Mouse (Mus musculus) lung, postnatal 14 days (tissue): ENCODE data around the gene Git2.
A peak's percentile ranks its signal among the peaks of the same experiment; 100 is the strongest.

Experiments used
- DNase-seq: peaks from one replicate; pipeline ENCODE4 v3.0.0; 2021

Gene Git2

GRCm38 (mm10) chr5:114718483-114718882 is 56.8 kb downstream of the Git2 start:
- no peak for DNase-seq

- DNase-seq: no peak
These were observed 57.4 kb downstream of the Git2 start for GRCm38 (mm10) chr5:114717937-114718336.

DNA sequence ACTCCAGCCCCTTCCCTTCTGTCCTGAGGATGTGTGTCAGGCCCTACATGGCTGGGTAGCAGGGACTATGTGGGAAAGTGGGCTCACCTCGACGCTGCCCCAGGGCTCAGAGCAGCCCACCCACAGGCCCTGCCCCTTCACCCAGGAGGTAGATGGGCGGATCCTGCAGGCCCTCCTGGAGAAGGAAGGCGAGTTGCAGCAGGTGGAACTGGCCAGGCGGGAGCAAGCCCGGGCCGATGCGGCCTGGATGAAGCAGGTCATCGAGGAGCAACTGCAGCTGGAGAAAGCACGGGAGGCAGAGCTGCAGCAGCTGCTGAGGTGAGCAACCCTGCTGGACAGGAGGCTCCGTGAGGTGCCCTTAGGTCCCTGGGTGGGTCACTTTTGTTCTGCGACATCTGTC is 58.0 kb downstream of the Git2 start:
- DNase-seq: no peak

GRCm38 (mm10) chr5:114714551-114714950 is 60.8 kb downstream of the Git2 start:
- DNase-seq: no peak

GRCm38 (mm10) chr5:114709357-114709756 is 66.0 kb downstream of the Git2 start:
- DNase-seq: no peak

DNA sequence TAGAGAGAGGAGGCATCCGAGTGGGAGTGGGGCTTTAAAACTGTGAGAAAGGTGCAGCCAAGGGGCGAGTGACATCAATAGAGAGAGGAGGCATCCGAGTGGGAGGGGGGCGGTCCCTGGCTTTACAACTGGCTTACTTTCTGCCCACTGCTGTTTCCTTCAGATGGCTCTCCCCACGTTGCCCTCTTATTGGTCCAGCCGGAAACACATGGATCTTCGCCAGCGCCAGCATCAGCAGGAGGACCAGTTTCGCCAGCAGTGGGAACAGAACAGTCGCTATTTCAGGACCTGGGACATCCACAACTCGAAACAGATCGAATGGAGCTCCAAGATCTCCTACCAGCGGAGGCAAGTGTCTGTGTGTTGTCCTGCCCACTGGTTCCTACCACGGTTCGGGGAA is 66.8 kb downstream of the Git2 start:
- no peak for DNase-seq

GRCm38 (mm10) chr5:114707265-114708068 is 67.8 kb downstream of the Git2 start, which contains the start of gene Tchp:
Tchp (plus strand) TSS chr5:114707760.
- DNase-seq: peak; percentile 96

- DNase-seq: peak; percentile 39
These were observed 72.6 kb downstream of the Git2 start for GRCm38 (mm10) chr5:114702403-114703392.

DNA sequence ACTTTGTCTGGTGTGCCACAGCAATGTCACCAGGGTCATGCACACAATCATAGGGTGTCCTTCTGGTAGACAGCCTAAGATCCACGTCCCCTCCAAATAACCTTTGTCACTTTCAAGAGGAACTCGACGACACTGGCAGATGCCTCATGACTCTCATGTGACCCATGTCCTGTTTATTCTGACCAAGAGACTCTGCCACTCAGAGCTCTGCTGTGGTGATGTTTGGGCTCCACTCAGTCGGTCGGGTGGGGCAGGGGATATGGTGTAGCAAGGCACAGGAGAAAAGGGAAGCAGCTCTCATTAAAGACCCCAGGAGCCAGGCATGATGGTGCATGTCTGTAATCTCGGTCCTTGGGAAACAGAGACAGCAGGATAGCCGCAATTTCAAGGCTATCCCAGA is 76.3 kb downstream of the Git2 start:
- peak; percentile 26 for DNase-seq

- DNase-seq: no peak
These were observed 77.1 kb downstream of the Git2 start for GRCm38 (mm10) chr5:114698044-114698746.

GRCm38 (mm10) chr5:114696939-114697338 is 78.4 kb downstream of the Git2 start:
- no peak for DNase-seq

DNA sequence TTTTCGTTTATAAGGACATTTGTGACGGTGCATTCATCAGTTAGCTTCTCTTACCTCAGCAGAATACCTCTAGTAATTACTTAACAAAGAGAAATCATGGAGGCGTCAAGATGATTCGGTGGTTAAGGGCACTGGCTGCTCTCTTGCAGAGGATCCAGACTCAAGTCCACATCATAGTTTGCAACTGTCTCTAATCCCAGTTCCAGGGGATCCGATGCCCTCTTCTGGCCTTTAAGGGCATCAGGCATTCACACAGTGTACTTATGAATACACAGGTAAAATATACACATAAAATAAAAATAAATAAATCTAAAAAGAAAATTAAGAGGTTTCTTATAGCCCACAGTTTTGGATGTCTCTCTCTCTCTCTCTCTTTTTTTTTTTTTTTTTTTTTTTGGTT is 79.5 kb downstream of the Git2 start:
- DNase-seq: no peak

DNA sequence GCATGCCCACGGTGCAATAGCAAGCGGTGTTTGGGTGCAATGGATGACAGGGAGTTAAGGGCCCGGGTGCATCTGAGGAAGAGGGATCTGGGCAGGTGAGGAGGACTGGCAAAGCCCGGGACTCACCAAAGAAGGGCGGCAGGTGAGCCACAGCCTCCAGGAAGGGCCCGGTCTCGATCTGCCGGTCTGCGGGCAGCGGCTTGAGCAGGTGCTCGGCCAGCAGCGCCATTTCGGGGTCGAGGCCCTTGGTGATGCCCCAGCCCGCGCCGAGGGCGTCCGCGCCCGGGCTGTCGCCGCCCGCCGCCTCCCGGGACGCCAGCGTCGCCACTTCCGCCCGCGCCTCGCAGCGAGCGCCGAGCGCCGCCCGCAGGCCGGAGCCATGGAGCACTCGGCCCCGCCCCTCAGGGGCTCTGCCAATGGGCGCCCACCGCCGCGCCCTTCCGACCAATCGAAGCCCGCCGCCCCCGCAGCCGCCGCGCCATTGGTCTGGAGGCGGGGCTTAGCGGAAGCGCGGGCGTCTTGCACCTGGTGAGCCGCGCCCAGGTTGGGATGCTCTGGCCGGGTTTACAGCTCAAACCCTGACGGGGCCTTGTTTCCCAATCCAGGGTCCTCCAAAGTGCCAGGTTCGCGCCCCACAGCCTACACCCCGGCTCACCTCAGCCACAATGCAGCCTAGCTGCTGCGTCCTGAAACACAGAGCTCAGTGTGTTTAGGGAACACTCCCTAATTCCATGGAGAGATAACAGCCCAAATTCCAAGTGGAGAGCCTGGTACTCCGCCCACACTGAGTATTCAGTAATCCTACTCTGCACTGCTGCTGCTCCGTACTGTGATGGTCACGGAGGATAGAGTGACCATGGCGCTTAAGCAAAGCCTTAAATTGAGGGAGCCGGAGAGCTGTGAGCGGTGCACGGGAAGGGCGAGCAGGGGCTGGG is 84.4 kb downstream of the Git2 start, which contains the start of gene Gltp:
Gene Gltp, minus strand, starts transcription at position 352 of the 935 bp plus-strand sequence.
- DNase-seq: peak; percentile 94

DNA sequence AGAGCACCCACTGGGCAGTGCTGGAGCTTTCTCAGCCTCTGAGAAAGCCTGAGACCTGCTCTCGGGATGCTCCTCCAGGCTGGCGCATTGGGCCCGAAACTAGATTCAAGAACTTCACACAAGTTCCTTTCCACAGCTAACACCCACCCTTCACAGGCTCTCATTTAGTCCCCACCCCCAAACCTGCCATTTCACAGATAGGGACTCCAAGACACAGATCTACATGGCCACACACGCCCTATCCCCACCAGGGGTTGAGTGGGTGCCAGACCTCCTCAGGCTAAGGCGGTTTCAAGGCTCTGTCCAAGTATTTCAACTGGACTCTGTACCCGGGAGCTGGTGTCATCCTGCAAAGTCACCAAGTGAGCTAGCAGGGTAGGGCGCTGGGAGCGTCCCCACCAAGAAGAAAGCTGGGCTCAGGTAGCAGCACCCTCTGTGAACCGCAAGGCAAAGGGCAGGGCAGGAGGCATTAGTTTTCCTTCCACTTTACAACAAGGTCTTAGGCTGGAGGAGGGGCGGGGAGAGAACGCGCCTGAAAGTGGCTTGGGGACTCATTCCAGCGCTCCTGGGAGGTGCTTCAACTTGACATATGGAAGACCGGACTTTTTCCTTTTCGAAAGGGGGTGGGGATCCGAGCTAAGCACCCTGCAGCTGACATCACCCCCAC is 85.5 kb downstream of the Git2 start:
- DNase-seq: peak; percentile 47

GRCm38 (mm10) chr5:114688703-114689102 is 86.6 kb downstream of the Git2 start:
- no peak for DNase-seq

DNA sequence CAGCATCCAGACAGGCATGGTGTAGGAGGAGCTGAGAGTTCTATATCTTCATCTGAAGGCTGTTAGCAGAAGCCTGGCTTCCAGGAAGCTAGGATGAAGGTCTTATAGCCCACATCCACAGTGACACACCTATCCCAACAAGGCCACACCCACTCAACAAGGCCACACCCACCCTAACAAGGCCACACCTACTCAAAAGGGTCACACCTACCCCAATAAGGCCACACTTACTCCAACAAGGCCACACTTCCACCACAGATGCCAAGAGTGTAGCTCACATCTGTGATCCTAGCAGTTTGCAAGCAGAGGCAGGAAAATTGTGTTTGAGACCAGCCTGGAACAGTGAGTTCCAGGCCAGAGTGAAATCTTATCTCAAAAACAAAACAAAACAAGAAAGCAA is 87.4 kb downstream of the Git2 start:
- no peak for DNase-seq

DNA sequence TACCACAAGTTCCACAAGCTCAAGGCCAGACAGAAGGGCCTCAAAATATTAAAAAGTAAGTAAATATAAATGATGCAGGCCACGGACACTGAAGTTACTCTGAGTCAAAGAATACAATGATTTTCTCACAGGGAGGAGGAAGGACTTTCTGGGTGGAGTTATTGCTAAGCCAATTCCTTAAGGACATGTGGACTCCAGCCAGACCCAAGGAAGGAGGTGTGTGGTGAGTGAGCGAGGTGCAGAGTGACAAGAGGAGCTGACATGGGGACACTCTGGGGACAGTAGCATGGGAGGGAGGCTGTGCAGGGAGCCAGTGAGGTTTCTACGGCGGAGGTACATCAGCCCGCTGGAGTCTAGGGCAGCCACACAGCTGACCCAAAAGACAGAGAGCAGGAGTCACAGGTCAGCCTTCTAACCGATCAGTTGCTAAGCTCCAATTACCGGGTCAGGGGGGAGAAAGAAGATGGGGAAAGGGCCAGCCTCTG is 88.5 kb downstream of the Git2 start:
- peak; percentile 26 for DNase-seq

GRCm38 (mm10) chr5:114685986-114686385 is 89.3 kb downstream of the Git2 start:
- DNase-seq: no peak

DNA sequence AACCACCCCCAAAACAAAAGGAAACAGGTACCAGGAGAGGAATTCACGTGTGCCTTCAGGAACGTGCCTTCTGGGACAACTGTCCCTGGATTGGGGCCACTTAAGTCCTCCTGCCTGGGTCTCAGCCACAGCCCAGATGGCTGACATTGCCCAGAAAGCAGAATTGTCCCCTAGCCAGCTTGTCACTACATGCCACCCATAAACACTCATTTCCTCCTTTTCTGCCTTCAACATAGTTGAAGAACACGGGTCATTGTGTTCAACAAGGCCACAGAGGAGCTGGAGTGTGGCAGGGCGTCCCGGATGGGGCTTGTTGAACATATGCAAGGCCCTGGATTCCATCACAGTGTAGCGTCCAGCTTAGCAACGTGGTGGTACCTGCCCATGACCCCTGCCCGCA is 93.6 kb downstream of the Git2 start:
- DNase-seq: peak; percentile 57

GRCm38 (mm10) chr5:114680676-114681285 is 94.5 kb downstream of the Git2 start:
- peak; percentile 24 for DNase-seq
